Mouse (Mus musculus) gastrocnemius, postnatal 25 days (tissue): ENCODE results near the gene Abca4. TPM values are rescaled to one million over a fixed set of nuclear protein-coding genes. Genes with fewer than 3 reads are reported as not detected.
"Not testable (repeated sequence)": the region's sequence is repeated elsewhere in the genome, so short reads cannot be mapped to it uniquely, and the experiment has no call there.

Experiments used
- DNase-seq: peaks from one replicate; pipeline ENCODE4 v3.0.0; 2022
- total RNA-seq, 2 experiments: library from RNA; stranded (reverse); gene quantifications; 1 replicate in 1 of 2; 2 replicates in 1 of 2; pipeline ENCODE4 v1.2.3; 2021

The Abca4 gene
- total RNA-seq, 2 experiments from 2014 or later: 0.64 to 1.1 TPM

GRCm38 (mm10) chr3:122210846-122211245 lies 166.6 kb downstream of the Abca4 start:
- no peak for DNase-seq

DNA sequence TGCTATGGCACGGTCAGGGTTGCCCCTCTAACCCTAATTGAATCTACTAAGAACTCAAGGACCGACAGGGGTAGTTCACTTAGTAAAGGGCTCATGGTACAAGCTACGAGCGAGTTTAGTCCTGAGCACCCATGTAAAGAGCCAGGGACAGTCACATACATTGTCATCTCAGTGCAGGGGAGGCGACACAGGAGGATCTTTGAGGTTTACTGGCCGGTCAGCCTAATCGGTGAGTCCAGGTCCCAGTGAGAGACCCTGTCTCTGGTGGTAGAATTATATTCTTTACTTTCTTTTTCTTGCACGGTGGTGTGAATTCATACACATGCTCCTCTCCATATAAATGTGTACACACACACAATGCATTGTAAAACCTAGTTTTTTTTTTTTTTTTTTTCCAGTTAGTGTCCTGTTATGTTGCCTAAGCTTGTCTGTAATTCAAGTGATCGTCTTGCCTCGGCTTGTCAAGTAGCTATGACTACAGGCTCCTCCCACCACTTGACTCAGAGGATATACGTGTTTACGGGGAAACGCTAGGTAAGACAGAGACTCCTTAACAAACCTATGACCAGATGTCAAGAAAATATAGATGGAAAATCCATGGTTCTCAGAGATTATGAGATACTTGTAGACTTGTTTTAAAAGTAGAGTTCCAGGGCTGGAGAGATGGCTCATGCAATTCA lies 167.3 kb downstream of the Abca4 start:
- no peak for DNase-seq

DNA sequence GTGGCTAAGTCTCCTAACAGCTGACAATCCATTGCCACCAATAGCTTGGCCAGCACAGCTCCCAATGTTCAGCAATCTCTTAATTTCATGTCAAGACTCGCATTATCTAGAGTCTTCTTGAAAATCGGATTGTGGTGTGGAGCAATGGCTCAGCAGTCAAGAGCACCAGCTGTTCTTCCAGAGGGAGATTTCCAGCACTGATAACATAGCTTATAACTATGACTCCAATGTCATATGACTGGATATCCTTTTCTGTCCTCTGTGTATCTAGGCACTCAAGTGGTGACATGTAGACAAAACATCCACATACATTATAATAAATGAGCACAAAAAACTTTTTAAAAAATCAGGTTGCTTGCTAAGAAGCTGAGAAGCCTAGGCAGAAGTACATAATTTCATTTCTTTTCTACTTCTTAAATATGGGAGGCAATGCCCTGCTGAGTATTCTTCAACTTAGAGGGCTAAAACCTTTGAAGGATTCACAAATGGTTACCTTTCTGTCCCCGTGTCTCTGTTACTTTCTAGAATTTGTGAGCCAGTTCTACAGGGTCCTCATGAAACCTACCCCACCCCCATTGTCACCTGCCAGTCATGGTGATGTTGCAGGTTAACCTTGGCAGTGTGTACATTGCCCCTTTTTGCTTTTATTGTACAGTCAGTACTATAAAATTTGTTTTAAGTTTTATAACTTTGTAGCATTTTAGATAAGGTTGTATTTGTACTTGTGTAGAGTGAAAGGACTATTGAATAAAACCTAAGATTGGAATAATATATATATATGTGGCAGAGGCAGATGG lies 177.2 kb downstream of the Abca4 start:
- no peak for DNase-seq

DNA sequence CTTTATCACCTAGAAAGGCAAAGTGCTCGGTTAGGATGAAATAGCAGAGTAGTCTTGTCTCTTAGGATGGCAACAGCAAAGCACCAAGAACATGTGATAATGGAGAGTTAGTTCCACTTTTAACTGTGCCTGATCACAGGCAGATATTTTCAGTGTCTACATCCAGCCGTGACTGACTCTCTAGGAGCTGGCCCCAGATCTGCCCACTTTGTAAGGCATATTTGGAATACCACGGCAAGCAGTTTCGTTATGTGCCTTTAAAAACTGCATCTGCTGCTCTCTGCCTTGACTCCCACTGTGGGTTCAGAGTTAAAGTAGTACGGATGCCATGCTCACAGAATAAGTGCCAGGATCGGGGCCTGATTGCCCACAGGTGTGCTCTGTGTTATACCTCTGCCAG lies 182.7 kb downstream of the Abca4 start:
- DNase-seq: not testable (repeated sequence)

Other genes with a start within 250 kb of the Abca4 start
- 10 to 100 TPM; 40.1 to 42.3 TPM for gene Abcd3, start 229.1 kb upstream of the Abca4 start, total RNA-seq
- gene Arhgap29, start 91.9 kb upstream of the Abca4 start, total RNA-seq: 10 to 100 TPM; 18.3 to 19.1 TPM
- 10 to 100 TPM; 21.3 to 21.7 TPM for gene Gclm, start 201.1 kb downstream of the Abca4 start, total RNA-seq
- 10 to 100 TPM; 17.4 to 21.9 TPM for gene Dnttip2, start 229.9 kb downstream of the Abca4 start, total RNA-seq
- gene Bcar3, start 249.7 kb downstream of the Abca4 start, total RNA-seq: 1 to 10 TPM; 3.4 to 4.4 TPM